Mouse (Mus musculus) embryonic facial prominence, embryonic 11.5 days (tissue): ENCODE data around the gene Rpe. TPM values are rescaled to one million over a fixed set of nuclear protein-coding genes. Genes with fewer than 3 reads are reported as not detected.

ENCODE experiments used
- ATAC-seq: fragments of 200-750 bp; cut with Nextera tagmentation; replicated peaks from 2 replicates; pipeline ENCODE4 v1.8.0; 2017; ENCODE audit warnings: low read depth; ENCODE audit not compliant: insufficient number of reproducible peaks, low FRiP score, low TSS enrichment
- DNase-seq: peaks from one replicate; pipeline ENCODE4 v3.0.0-alpha.2; 2015; ENCODE audit warnings: low spot score
- H3K27ac ChIP-seq: fragments of 300-500 bp; sonication (generic); replicated peaks from 2 replicates; pipeline ENCODE4 v1.5.1; 2014; ENCODE audit warnings: mild to moderate bottlenecking, low read depth, low read length, control low read depth
- H3K27me3 ChIP-seq: fragments of 300-500 bp; sonication (generic); 2 replicates; pipeline ENCODE4 v1.6.1; 2014; ENCODE audit warnings: mild to moderate bottlenecking, low read length, moderate library complexity, mixed read lengths; ENCODE audit not compliant: control insufficient read depth, insufficient read depth
- H3K36me3 ChIP-seq: fragments of 300-500 bp; sonication (generic); replicated peaks from 2 replicates; pipeline ENCODE4 v1.6.1; 2014; ENCODE audit warnings: low read depth, mild to moderate bottlenecking, low read length, moderate library complexity, mixed read lengths; ENCODE audit not compliant: control insufficient read depth, insufficient read depth
- H3K4me1 ChIP-seq: fragments of 300-500 bp; sonication (generic); 2 replicates; pipeline ENCODE4 v1.6.1; 2014; ENCODE audit warnings: low read length, mixed read lengths; ENCODE audit not compliant: control insufficient read depth, insufficient read depth
- H3K4me2 ChIP-seq: fragments of 300-500 bp; sonication (generic); 2 replicates; pipeline ENCODE4 v1.6.1; 2014; ENCODE audit warnings: low read depth, mild to moderate bottlenecking, control low read depth, low read length, moderate library complexity
- H3K4me3 ChIP-seq: fragments of 300-500 bp; sonication (generic); 2 replicates; pipeline ENCODE4 v1.5.1; 2014; ENCODE audit warnings: low read depth, low read length, control low read depth
- H3K9ac ChIP-seq: fragments of 300-500 bp; sonication (generic); replicated peaks from 2 replicates; pipeline ENCODE4 v1.6.1; 2014; ENCODE audit warnings: mild to moderate bottlenecking, control low read depth, low read length
- H3K9me3 ChIP-seq: fragments of 300-500 bp; sonication (generic); replicated peaks from 2 replicates; pipeline ENCODE4 v1.6.1; 2016; ENCODE audit warnings: mild to moderate bottlenecking, low read length, inconsistent platforms, mixed read lengths; ENCODE audit not compliant: control insufficient read depth
- WGBS: fragments of 180-500 bp; shearing (Covaris S2); extraction: QIAGEN DNeasy Blood & Tissue Kit; methylation state at CpG from one replicate; pipeline ENCODE4 v1.1.7; 2014; 5-methylcytosine and 5-hydroxymethylcytosine counted together
- polyA plus RNA-seq: library from polyadenylated mRNA; unstranded; fragments of >200 nt; fragmentation: Nextera tagmentation; extraction: Ambion mirVana; gene quantifications from 2 replicates; pipeline ENCODE4 v1.2.1, GENCODE M21; 2014

Rpe gene
- polyA plus RNA-seq, 1 experiment from 2014 or later, result 60.2 TPM

GRCm38 (mm10) chr1:66702623-66703345, 2.2 kb downstream of the Rpe start:
- ATAC-seq (no peak), DNase-seq (no peak)
- Histone ChIP-seq H3K36me3 (no peaks in the 10 kb centered on the region), H3K27me3 (no peaks in the 10 kb centered on the region), H3K4me1 (no peaks in the 10 kb centered on the region), H3K27ac (no peak overlapping the region), H3K9me3 (no peaks in the 10 kb centered on the region), H3K4me3 (no peak overlapping the region), H3K4me2 (no peak overlapping the region), H3K9ac (no peak overlapping the region)
- 83% methylated on average over 4 of the region's 4 CpGs for WGBS

- H3K9ac ChIP-seq, result no peak overlapping the region
- H3K27ac ChIP-seq, result no peak overlapping the region
- H3K4me2 ChIP-seq, result no peak overlapping the region
Measured at GRCm38 (mm10) chr1:66704523-66704922, 3.9 kb downstream of the Rpe start.

GRCm38 (mm10) chr1:66712859-66713258, 12.2 kb downstream of the Rpe start:
- Histone ChIP-seq H3K4me1 (no peaks in the 10 kb centered on the region), H3K36me3 (no peaks in the 10 kb centered on the region; the same call in 1 of the 2 replicates), H3K4me3 (no peak overlapping the region), H3K9ac (no peak overlapping the region), H3K27ac (no peak overlapping the region), H3K27me3 (no peaks in the 10 kb centered on the region), H3K4me2 (no peak overlapping the region), H3K9me3 (no peaks in the 10 kb centered on the region)
- DNase-seq, result no peak
- ATAC-seq, result no peak
- 93% methylated on average over 3 of the region's 3 CpGs for WGBS

More at GRCm38 (mm10) chr1:66704523-66704922, 3.9 kb downstream of the Rpe start:
- no peak overlapping the region for H3K4me3 ChIP-seq
- H3K9me3 ChIP-seq, result no peaks in the 10 kb centered on the region
- DNase-seq, result no peak
- H3K36me3 ChIP-seq, result no peaks in the 10 kb centered on the region
- H3K4me1 ChIP-seq, result no peaks in the 10 kb centered on the region
- ATAC-seq, result no peak
- no peaks in the 10 kb centered on the region for H3K27me3 ChIP-seq
- WGBS, result 72% methylated on average over 6 of the region's 6 CpGs

- ATAC-seq (no peak), DNase-seq (no peak)
- Histone ChIP-seq H3K27ac (no peak overlapping the region), H3K9ac (no peak overlapping the region), H3K4me3 (no peak overlapping the region), H3K9me3 (no peaks in the 10 kb centered on the region), H3K4me1 (no peaks in the 10 kb centered on the region), H3K4me2 (no peak overlapping the region), H3K27me3 (no peaks in the 10 kb centered on the region), H3K36me3 (no peaks in the 10 kb centered on the region; the same call in 1 of the 2 replicates)
- WGBS, result 83% methylated on average over 1 of the region's 1 CpGs
Measured at GRCm38 (mm10) chr1:66730581-66730980, 29.9 kb downstream of the Rpe start.

GRCm38 (mm10) chr1:66768764-66769163, 68.1 kb downstream of the Rpe start:
- H3K27me3 ChIP-seq, result no peaks in the 10 kb centered on the region
- WGBS, result 98% methylated on average over 1 of the region's 1 CpGs
- no peak overlapping the region for H3K4me3 ChIP-seq
- ATAC-seq (no peak), DNase-seq (no peak)
- no peak overlapping the region for H3K4me2 ChIP-seq
- no peak overlapping the region for H3K9ac ChIP-seq
- no peaks in the 10 kb centered on the region for H3K4me1 ChIP-seq
- no peak overlapping the region for H3K27ac ChIP-seq
- H3K36me3 ChIP-seq, result peaks cover 2% of the 10 kb centered on the region; the same call in 1 of the 2 replicates
- H3K9me3 ChIP-seq, result no peaks in the 10 kb centered on the region

Other genes with a start within 250 kb of the Rpe start
- 0.28 and 0.31 TPM in 2 replicates for gene Unc80, start 232.5 kb upstream of the Rpe start, polyA plus RNA-seq
- gene Kansl1l, start 116.7 kb downstream of the Rpe start, polyA plus RNA-seq, result 11.4 and 12.8 TPM in 2 replicates
- 58.2 TPM in 2 replicates for gene Acadl, start 162.4 kb downstream of the Rpe start, polyA plus RNA-seq
- 11.5 and 18.0 TPM in 2 replicates for gene Myl1, start 244.6 kb downstream of the Rpe start, polyA plus RNA-seq